Mouse (Mus musculus): ENCODE results near the gene Prpf38b. TPM values are rescaled to one million over a fixed set of nuclear protein-coding genes. Genes with fewer than 3 reads are reported as not detected.
"Not testable (repeated sequence)": the region's sequence is repeated elsewhere in the genome, so short reads cannot be mapped to it uniquely, and the experiment has no call there.

Gene Prpf38b
- polyA plus RNA-seq, 1 experiment from 2014 or later: 88.8 TPM

- H3K4me1 ChIP-seq: no peaks in the 10 kb centered on the region
- H3K9me3 ChIP-seq: no peaks in the 10 kb centered on the region
- no peak overlapping the region for H3K9ac ChIP-seq
- H3K27ac ChIP-seq: no peak overlapping the region
- WGBS: 61% methylated on average over 4 of the region's 4 CpGs
- ATAC-seq (ENCODE audit: insufficient read depth, low FRiP score, low read depth): no peak
- no peaks in the 10 kb centered on the region for H3K27me3 ChIP-seq (replicated peaks)
- no peak overlapping the region for H3K4me2 ChIP-seq
- H3K4me3 ChIP-seq (replicated peaks): no peak overlapping the region
- no peaks in the 10 kb centered on the region for H3K36me3 ChIP-seq
These were observed 18.6 kb downstream of the Prpf38b start for GRCm38 (mm10) chr3:108892914-108893313.

- ATAC-seq (ENCODE audit: insufficient read depth, low FRiP score, low read depth): no peak
These were observed 19.4 kb downstream of the Prpf38b start for GRCm38 (mm10) chr3:108892080-108892479.

DNA sequence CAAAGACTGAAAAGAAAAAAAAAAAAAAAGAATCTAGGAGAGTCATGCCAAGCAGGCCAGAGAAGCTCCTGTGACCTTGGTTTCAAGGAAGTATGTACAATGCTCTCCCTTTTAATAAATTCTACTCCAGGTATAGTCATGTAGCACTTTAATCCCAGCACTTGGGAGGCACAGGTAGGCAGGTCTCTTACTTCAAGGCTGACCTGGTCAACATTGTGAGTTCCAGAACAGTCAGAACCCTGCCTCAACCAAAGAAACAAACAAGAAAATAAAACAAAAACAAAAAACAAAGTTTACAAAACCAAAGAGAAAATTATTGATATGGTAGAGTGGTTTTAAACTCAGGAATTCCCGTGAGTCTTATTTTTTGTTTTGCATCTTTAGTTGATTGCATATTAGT is 21.6 kb downstream of the Prpf38b start, which contains the start of gene Fndc7:
TSS of gene Fndc7 (minus strand) at position 101 of the 400 bp plus-strand sequence.
- no peaks in the 10 kb centered on the region for H3K36me3 ChIP-seq
- no peak within 1 kb of the TSS for H3K27ac ChIP-seq
- H3K4me1 ChIP-seq: no peaks in the 10 kb centered on the region
- H3K9me3 ChIP-seq: no peaks in the 10 kb centered on the region
- no peak within 1 kb of the TSS for H3K4me2 ChIP-seq
- H3K4me3 ChIP-seq (replicated peaks): no peak within 1 kb of the TSS
- ATAC-seq (ENCODE audit: insufficient read depth, low FRiP score, low read depth): no peak
- no peak within 1 kb of the TSS for H3K9ac ChIP-seq
- no peaks in the 10 kb centered on the region for H3K27me3 ChIP-seq (replicated peaks)
- WGBS: 86% methylated on average over 1 of the region's 1 CpGs

More at GRCm38 (mm10) chr3:108892080-108892479, 19.4 kb downstream of the Prpf38b start:
- Histone ChIP-seq H3K4me2 (no peak overlapping the region), H3K27ac (no peak overlapping the region), H3K27me3 (replicated peaks) (no peaks in the 10 kb centered on the region), H3K36me3 (no peaks in the 10 kb centered on the region), H3K4me1 (no peaks in the 10 kb centered on the region), H3K4me3 (replicated peaks) (no peak overlapping the region), H3K9ac (no peak overlapping the region), H3K9me3 (no peaks in the 10 kb centered on the region)
- 65% methylated on average over 1 of the region's 1 CpGs for WGBS

- no peak overlapping the region for H3K9ac ChIP-seq
- no peak overlapping the region for H3K27ac ChIP-seq
- no peak overlapping the region for H3K4me3 ChIP-seq (replicated peaks)
- no peak overlapping the region for H3K4me2 ChIP-seq
- ATAC-seq (ENCODE audit: insufficient read depth, low FRiP score, low read depth): no peak
- no peaks in the 10 kb centered on the region for H3K27me3 ChIP-seq (replicated peaks)
- WGBS: 94% methylated on average over 3 of the region's 3 CpGs
- H3K9me3 ChIP-seq: no peaks in the 10 kb centered on the region
- no peaks in the 10 kb centered on the region for H3K4me1 ChIP-seq
- no peaks in the 10 kb centered on the region for H3K36me3 ChIP-seq
These were observed 23.9 kb downstream of the Prpf38b start for GRCm38 (mm10) chr3:108887618-108887975.

GRCm38 (mm10) chr3:108886934-108887617 is 24.5 kb downstream of the Prpf38b start:
- Histone ChIP-seq H3K27me3 (replicated peaks) (no peaks in the 10 kb centered on the region), H3K9ac (no peak overlapping the region), H3K4me1 (no peaks in the 10 kb centered on the region), H3K4me2 (no peak overlapping the region), H3K9me3 (no peaks in the 10 kb centered on the region), H3K4me3 (replicated peaks) (no peak overlapping the region), H3K36me3 (no peaks in the 10 kb centered on the region), H3K27ac (no peak overlapping the region)
- 0 out of 2 replicates have a peak, but pooled peaks have one; percentile 39 for ATAC-seq (ENCODE audit: insufficient read depth, low FRiP score, low read depth)
- WGBS: 65% methylated on average over 12 of the region's 12 CpGs

DNA sequence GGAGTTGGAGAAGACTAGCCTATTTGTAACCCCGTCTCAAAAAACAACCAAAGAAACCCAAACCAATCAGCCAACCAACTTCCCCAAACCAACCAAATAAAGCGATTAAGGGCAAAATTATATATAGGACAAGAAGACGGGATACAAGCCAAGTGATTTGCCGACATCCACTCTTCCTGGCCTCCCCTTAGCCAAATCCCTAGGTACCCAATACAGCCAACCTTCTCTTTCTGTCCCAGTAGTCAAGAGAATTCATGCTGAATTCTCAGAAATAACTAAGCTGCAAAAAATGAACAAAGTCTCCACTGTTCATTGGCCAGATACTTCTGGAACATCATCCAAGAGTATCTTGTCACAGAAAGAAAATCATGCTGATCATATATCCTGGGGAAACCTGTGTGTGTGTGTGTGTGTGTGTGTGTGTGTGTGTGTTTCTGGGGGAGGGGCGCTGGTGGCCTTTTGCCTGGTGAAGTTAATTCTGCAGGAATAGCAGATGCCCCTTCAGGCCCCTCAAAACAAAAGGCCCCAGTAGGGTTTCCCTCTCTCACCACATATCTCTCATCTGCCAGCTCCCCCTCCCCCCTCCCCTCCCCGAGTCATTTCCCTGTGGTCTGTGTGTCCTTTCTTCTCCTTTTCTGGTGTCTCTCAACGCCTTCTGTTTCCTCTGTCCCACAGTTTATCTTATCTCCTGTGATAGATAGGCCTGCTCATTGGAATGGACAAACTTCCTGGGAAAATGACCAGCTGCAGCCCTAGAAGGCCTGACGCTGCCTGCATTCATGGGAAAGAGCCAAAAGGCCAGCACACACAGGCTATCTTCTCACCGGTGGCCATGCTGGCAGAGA is 25.6 kb downstream of the Prpf38b start:
- no peak overlapping the region for H3K4me2 ChIP-seq
- peak overlapping the region; percentile 31 for H3K27ac ChIP-seq
- H3K9ac ChIP-seq: no peak overlapping the region
- 41% methylated on average over 9 of the region's 9 CpGs for WGBS
- peaks cover 2% of the 10 kb centered on the region; the same call in 1 of the 2 replicates for H3K4me1 ChIP-seq
- H3K4me3 ChIP-seq (replicated peaks): no peak overlapping the region
- no peaks in the 10 kb centered on the region for H3K36me3 ChIP-seq
- no peak for ATAC-seq (ENCODE audit: insufficient read depth, low FRiP score, low read depth)
- H3K9me3 ChIP-seq: no peaks in the 10 kb centered on the region
- H3K27me3 ChIP-seq (replicated peaks): no peaks in the 10 kb centered on the region

DNA sequence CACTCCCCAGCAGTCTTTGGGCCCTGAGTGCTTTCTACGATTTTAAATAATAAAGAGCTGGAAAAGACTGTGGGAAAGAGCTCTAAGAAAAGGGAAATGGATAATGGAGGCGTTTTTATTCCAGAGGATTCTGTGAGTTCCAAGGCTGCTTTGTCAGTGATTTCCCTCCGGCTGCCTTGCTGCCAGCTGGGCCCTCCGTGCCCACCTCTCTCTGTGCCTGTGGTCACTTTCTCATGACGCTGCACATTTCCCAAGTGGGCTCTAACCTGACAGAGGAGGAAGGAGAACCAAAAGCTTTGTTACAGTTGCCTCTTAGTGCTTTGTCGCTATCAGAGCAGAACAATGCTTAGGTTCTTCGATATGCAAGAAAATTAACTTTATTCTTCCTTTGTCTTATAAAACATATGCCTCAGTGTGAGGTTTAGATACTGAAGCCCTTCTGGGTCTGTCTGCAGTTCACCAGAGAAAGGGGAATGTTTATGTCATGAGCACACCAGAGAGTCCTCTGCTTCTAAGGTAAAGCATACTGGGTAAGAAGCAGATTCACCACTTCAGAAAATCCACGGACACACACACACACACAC is 26.7 kb downstream of the Prpf38b start:
- Histone ChIP-seq H3K9ac (no peak overlapping the region), H3K4me1 (peaks cover 7% of the 10 kb centered on the region; the same call in 1 of the 2 replicates), H3K4me2 (no peak overlapping the region), H3K4me3 (replicated peaks) (no peak overlapping the region), H3K27ac (0 out of 2 replicates have a peak overlapping the region, but pooled peaks have one; percentile 7), H3K9me3 (no peaks in the 10 kb centered on the region), H3K36me3 (no peaks in the 10 kb centered on the region), H3K27me3 (replicated peaks) (no peaks in the 10 kb centered on the region)
- 66% methylated on average over 8 of the region's 8 CpGs for whole genome bisulfite sequencing
- ATAC-seq (ENCODE audit: insufficient read depth, low FRiP score, low read depth): no peak

- Histone ChIP-seq H3K27me3 (replicated peaks) (no peaks in the 10 kb centered on the region), H3K4me1 (peaks cover 11% of the 10 kb centered on the region), H3K27ac (no peak overlapping the region), H3K4me3 (replicated peaks) (no peak overlapping the region), H3K36me3 (no peaks in the 10 kb centered on the region), H3K9ac (no peak overlapping the region), H3K4me2 (no peak overlapping the region), H3K9me3 (no peaks in the 10 kb centered on the region)
- no peak for ATAC-seq (ENCODE audit: insufficient read depth, low FRiP score, low read depth)
- 91% methylated on average over 2 of the region's 2 CpGs for WGBS
These were observed 28.5 kb downstream of the Prpf38b start for GRCm38 (mm10) chr3:108883067-108883466.

DNA sequence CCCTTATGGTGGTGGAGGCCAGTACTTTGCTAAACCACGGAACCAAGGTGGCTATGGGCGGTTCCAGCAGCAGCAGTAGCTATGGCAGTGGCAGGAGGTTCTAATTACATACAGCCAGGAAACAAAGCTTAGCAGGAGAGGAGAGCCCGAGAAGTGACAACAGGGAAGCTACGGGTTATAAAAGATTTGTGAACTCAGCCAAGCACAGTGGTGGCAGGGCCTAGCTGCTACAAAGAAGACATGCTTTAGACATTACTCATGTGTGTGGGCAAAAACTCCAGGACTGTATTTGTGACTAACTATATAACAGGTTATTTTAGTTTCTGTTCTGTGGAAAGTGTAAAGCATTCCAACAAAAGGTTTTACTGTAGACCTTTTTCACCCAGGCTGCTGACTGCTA is 29.7 kb downstream of the Prpf38b start:
- not testable (repeated sequence) for H3K36me3 ChIP-seq; ATAC-seq (ENCODE audit: insufficient read depth, low FRiP score, low read depth); H3K4me2 ChIP-seq; H3K4me3 ChIP-seq (replicated peaks); H3K9me3 ChIP-seq; H3K9ac ChIP-seq; H3K27me3 ChIP-seq (replicated peaks)
- Histone ChIP-seq H3K4me1 (peaks cover 11% of the 10 kb centered on the region), H3K27ac (peak overlapping the region; percentile 46; the same call in 1 of the 2 replicates)
- WGBS: 39% methylated on average over 4 of the region's 4 CpGs

DNA sequence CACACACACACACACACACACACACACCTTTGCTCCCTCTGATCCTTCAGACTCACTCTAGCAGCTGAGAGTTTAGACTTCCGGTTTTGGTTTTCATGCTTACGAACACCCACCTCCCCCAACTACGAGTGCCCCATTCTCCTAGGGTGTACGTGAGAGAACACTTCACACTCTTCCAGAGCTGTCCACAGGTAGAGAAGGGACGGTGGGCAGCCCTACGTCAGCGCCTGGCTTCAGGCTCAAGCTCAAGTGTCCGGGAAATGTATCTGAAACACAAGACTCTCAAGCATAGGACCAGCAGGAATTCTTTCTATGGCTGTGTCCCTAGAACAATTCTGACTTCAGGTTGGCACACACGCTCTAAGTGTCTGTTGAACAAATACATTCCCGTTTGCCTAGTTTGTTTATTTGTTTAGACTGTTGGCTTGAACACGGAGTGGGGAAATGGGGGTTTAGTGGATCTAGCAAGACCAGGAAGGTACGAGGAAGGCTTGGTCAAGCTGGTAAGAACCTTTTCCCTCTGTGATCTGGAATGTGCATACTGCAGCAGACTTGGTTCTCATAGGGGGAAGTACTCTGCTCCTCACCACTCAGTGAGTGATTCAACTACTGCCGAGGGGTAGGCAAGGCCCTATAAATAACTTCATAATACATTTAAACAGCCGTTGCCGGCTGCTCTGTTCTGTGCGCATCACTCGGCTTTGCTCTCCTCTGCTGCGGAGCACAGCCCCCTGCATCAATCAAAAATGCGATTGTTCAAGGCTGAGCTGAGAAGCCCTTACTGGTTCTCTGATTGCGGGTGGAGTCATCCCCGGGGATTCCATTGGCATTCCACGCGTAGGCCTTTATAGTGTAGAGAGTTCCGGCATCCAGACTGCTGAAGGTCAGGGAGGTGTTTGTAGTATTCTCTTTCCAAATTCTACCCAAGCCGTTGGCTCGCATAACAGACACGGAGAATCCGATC is 30.7 kb downstream of the Prpf38b start:
- 33% methylated on average over 28 of the region's 28 CpGs for WGBS
- H3K4me1 ChIP-seq: peaks cover 11% of the 10 kb centered on the region
- H3K27ac ChIP-seq: peak overlapping the region; percentile 46; the same call in 1 of the 2 replicates
- H3K4me3 ChIP-seq (replicated peaks): no peak overlapping the region
- H3K9me3 ChIP-seq: no peaks in the 10 kb centered on the region
- no peak overlapping the region for H3K9ac ChIP-seq
- H3K4me2 ChIP-seq: peak overlapping the region; percentile 8
- H3K27me3 ChIP-seq (replicated peaks): no peaks in the 10 kb centered on the region
- H3K36me3 ChIP-seq: no peaks in the 10 kb centered on the region
- ATAC-seq (ENCODE audit: insufficient read depth, low FRiP score, low read depth): peak; percentile 75; the same call in 1 of the 2 replicates

- peaks cover 11% of the 10 kb centered on the region for H3K4me1 ChIP-seq
These were observed 31.6 kb downstream of the Prpf38b start for GRCm38 (mm10) chr3:108879836-108880435.

More at GRCm38 (mm10) chr3:108879836-108880435, 31.6 kb downstream of the Prpf38b start:
- H3K27me3 ChIP-seq (replicated peaks): no peaks in the 10 kb centered on the region
- no peak overlapping the region for H3K27ac ChIP-seq
- H3K4me2 ChIP-seq: no peak overlapping the region
- WGBS: 52% methylated on average over 5 of the region's 5 CpGs
- no peak for ATAC-seq (ENCODE audit: insufficient read depth, low FRiP score, low read depth)
- no peak overlapping the region for H3K4me3 ChIP-seq (replicated peaks)
- H3K9ac ChIP-seq: no peak overlapping the region
- no peaks in the 10 kb centered on the region for H3K9me3 ChIP-seq
- H3K36me3 ChIP-seq: no peaks in the 10 kb centered on the region

Measured in stomach, embryonic 15.5 days (tissue).